Mouse (Mus musculus) cerebellum, adult 9-11 months (tissue): ENCODE data around the gene Doc2b.

Experiments used
- DNase-seq: peaks from one replicate; pipeline ENCODE4 v3.0.0; 2022

Doc2b gene

DNA sequence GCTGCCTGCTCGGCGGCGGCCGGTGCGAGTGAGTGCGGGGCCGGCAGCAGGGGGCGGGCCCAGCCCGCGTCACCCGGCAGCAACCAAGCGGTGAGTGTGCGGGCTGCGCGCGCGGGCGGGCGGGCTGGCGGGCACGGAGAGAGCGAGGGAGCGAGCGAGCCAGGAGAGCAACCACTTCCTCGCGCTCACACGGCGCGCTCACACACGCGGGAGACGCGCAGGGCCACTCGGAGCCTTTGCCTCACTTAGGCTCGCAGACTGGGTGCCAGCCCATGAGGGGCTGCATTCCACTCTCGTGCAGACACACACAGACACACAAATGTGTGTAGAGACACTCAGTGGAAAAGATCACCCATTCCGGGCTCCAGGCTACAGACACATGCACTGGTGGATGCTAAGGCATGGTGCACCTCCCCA lies at the start of gene Doc2b:
Gene Doc2b (minus strand): TSS at position 21 of the 417 bp plus-strand sequence.
- peak; percentile 70 for DNase-seq

- peak; percentile 87 for DNase-seq
These were observed 47.2 kb upstream of the Doc2b start for GRCm38 (mm10) chr11:75842904-75843619.

GRCm38 (mm10) chr11:75841503-75841902 lies 45.7 kb upstream of the Doc2b start:
- peak; percentile 40 for DNase-seq

GRCm38 (mm10) chr11:75839536-75840430 lies 43.9 kb upstream of the Doc2b start:
- no peak for DNase-seq

- no peak for DNase-seq
These were observed 43.1 kb upstream of the Doc2b start for GRCm38 (mm10) chr11:75838861-75839426.

- DNase-seq: no peak
These were observed 40.4 kb upstream of the Doc2b start for GRCm38 (mm10) chr11:75836240-75836610.

GRCm38 (mm10) chr11:75835587-75836239 lies 39.9 kb upstream of the Doc2b start:
- DNase-seq: no peak

DNA sequence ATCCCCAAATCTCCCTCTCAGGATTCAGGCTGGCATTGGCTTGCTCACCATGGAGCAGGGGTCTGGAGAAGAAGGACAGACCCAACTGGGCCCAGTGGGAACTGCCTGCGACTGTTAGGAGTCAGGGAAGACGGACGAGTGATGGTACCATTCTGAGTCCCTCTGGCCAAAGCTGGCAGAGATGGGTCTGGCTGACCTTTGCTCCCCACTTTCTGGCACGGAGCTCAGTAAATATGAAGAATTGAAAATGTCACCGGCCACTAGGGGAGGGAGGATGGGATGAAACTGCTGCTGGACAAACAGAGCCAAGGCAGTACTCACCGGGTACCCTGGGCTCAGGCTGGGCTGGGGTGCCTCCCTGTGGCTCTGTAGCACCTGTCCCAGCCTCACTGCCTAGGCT lies 37.2 kb upstream of the Doc2b start:
- no peak for DNase-seq

DNA sequence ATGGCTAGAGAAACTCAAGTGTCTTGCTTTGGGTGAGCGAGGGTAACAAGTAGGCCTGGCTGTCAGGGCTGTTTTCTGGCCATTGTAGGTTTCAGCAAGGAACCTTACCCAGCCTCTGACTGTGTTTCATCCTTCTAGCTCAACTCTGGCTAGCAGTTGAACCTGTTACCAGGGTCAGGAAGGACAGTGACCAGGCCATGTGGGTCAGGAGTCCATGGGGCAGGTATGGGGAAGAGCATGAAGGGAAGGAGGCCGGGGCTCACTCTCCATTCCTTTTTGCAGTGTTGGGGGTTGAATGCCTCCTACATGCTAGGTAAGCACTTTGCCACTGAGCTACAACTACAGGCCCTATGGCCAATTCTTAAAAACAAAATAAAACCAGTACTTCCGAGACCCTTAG lies 34.5 kb upstream of the Doc2b start:
- no peak for DNase-seq

DNA sequence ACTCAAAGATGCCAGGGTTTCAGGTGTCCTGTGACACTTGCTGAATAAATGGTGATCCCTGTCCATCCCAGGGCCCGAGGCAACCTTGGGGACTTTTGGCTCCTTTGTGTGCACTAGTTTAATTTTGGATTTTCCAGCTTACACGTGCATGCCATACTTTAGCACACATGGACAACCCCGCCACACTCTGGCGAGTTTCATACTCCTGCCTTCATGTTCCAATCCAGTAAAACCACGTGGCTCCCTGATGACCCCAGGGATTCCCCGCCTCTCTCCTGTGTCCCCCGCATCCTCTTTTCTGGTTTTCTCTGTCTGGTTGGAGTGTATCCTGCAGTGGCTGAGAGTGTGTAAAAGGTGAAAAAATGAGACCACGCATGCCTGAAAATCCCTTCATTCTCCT lies 31.6 kb upstream of the Doc2b start:
- DNase-seq: no peak

- DNase-seq: no peak
These were observed 27.7 kb upstream of the Doc2b start for GRCm38 (mm10) chr11:75823506-75823905.

DNA sequence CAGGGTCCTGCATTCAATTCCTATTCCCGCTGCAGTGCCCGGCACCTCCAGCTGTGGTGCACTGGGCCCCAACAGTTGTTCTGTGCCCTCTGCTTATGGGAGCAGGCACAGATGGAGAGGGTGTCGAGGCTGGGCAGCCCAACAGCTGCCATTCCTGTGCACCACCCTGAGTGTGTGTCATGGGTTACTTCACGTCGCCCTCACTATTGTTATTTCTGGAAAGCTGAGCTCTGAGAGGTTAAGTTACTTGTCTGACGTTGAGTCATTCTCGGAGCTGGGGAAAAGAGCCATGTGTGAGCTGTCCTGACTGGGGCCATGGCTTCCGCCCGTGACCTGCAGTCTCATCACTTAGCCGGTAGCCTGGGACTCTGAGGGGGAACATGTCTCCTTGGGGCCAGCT lies 17.2 kb upstream of the Doc2b start:
- DNase-seq: no peak

- peak; percentile 41 for DNase-seq
These were observed 16.1 kb upstream of the Doc2b start for GRCm38 (mm10) chr11:75811900-75812299.

DNA sequence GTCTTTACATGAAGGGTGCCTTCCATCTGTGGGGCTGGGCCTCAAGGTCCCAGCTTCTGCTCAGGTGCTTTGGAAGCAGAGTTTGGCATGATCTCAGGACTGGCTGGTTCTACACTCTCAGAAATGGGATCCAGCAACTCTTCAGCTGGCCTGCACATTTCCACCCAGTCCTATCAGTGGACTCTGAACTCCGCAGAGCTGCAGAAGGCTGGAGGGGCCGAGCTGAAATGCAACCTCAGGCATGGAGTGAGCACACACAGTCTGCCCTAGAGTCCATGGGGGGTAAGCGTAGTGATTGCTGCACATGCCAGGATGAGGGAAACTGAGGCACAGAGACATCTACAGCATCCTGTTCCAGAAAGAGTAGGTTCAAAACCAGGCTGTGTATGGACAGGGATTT lies 14.7 kb upstream of the Doc2b start:
- no peak for DNase-seq

DNA sequence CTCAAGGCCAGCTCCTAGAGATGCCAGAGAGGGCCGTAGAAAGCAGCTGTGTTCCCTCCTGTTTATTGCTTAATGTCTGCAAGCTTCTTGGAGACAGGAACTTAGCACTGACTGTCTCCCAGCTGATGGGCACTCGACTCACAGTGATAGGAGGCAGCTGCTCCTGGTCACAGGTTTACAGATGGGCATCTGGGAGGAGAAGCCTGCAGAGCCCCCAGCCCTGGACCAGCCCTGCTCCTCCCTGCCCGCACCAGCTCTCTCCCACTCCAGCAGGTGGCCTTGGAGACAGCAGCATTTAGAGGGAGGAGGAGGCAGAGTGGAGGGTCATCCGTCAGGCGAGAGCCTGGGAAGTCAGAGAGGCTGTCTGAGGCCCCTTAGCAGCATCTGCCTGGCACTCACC lies 11.6 kb upstream of the Doc2b start:
- DNase-seq: no peak

DNA sequence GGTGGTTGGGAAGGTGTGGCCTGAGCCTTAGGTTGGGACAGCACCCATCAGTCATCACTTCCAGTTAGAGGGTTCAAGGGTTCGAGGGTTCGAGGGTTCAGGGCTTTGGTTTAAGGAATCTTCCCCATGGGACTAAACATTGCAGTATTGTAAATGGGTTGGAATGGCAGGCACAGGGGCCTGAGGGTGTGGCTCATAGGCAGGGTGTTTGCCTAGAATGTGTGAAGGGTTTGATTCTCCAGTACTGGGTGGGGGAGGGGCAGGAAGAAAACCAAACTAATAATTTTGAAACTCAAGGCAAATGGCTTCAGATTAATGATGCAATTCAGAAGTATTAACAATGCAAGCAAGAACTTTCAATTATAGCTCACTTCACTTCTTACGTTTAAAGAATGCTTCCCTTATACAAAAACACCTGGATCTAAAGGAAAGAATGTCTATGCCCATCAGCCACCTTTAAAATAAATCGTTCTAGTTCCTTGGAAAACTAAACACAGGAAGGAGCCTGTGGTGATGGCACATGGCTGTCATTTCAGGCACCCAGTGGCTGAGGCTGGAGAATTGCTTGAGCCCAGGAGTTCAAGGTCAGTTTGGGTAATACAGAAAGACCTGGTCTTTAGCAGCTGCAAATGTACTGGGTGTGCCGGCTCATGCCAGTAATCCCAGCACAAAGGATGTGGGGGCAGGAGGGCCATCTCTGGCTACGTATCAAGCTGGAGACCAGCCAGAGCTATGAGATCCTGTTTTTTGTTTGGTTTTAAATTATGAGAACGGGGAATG lies 6.1 kb upstream of the Doc2b start:
- no peak for DNase-seq

DNA sequence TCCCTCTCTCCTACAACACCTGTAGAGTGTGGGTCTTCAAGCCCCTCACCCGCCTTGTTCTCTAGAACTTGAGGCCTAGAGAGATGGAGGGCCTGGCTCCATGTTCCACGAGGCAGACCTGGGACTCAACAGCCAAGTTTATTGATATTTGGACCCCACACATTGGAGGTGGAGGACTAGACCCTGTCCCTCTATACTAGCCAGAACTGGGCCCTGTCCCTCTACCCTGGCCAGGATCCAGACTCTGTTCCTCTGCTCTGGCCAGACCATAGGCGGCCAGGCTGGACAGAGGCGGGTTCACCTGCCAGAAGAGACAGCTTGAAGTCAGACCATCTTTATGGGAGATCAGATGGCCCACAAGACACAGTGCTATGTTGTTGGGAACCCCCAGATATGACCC lies 5.5 kb upstream of the Doc2b start:
- no peak for DNase-seq

- DNase-seq: peak; percentile 25
These were observed 842 bp upstream of the Doc2b start for GRCm38 (mm10) chr11:75796536-75797246.

GRCm38 (mm10) chr11:75795321-75795636 lies 570 bp downstream of the Doc2b start:
- DNase-seq: no peak

DNA sequence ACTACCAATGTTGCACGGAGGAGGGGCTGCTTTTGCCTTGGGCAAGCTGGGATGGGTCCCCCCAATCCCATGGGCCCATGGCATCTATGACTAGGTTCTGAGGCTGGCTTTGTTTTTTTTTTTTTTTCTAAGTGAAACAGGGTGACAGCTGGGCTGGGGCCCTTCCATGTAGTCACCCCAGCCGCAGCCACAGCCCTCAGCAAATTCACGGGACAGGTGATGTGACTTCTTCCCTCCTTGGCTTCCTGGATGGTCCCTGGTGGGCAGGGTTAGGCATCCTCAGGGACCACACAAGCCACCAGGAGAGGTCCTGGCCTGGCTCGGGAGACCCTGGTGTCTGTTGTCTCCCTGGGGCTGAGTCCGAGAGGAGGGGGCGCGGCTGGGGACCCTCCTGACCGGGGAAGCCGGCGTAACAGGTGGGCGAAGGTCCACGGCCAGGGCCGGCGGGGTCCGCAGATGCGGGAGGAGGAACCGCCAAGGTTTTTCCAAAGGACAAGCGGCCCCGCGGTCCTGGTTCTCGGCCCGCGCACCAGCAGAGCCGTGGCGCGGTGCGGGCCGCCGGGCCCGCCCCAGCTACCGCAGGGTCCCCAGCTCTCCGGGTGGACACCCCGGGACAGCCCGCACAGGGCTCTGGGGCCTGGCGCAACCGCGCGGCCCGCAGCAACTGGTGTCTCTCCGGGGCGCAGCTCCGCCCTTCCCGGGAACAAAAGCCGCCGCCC lies 1.1 kb downstream of the Doc2b start:
- DNase-seq: no peak

DNA sequence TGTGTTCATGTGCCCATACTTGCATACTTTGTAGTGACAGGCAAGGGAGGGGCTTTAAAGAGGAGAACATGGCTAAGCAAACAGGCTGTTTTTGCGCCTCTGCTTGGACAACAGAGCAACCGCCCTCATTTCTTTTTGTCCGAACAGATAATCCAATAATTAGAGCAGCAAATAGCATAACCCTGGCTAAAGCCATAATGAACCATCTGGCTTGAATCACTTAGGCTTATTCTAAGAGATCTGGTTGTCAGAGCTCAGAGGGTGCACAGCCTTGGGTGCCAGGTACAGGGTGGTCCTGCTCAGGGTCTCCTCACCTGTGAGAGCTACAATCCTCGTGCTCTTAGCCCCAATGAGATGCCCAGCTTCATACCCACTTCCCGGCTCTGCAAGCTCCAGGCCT lies 2.5 kb downstream of the Doc2b start:
- no peak for DNase-seq
